Mouse (Mus musculus) neural tube, embryonic 12.5 days (tissue): Measurements from ENCODE around the gene Fkbp5. TPM values are rescaled to one million over a fixed set of nuclear protein-coding genes. Genes with fewer than 3 reads are reported as not detected.

Experiments
- ATAC-seq: fragments of 200-750 bp; cut with Nextera tagmentation; 2 replicates; pipeline ENCODE4 v1.8.0; 2017; ENCODE audit warnings: low read depth, mild to moderate bottlenecking, moderate TSS enrichment, moderate library complexity; ENCODE audit not compliant: low FRiP score
- H3K27ac ChIP-seq: fragments of 300-500 bp; sonication (generic); 2 replicates; pipeline ENCODE4 v1.5.1; 2016
- H3K27me3 ChIP-seq: fragments of 300-500 bp; sonication (generic); replicated peaks from 2 replicates; pipeline ENCODE4 v1.6.1; 2016; ENCODE audit warnings: mild to moderate bottlenecking
- H3K36me3 ChIP-seq: fragments of 300-500 bp; sonication (generic); 2 replicates; pipeline ENCODE4 v1.6.1; 2016; ENCODE audit warnings: mild to moderate bottlenecking
- H3K4me1 ChIP-seq: fragments of 300-500 bp; sonication (generic); 2 replicates; pipeline ENCODE4 v1.6.1; 2016
- H3K4me2 ChIP-seq: fragments of 300-500 bp; sonication (generic); replicated peaks from 2 replicates; pipeline ENCODE4 v1.6.1; 2016; ENCODE audit warnings: mild to moderate bottlenecking
- H3K4me3 ChIP-seq: fragments of 300-500 bp; sonication (generic); 2 replicates; pipeline ENCODE4 v1.5.1; 2016
- H3K9ac ChIP-seq: fragments of 300-500 bp; sonication (generic); 2 replicates; pipeline ENCODE4 v1.6.1; 2016; ENCODE audit warnings: mild to moderate bottlenecking
- H3K9me3 ChIP-seq: fragments of 300-500 bp; sonication (generic); 2 replicates; pipeline ENCODE4 v1.6.1; 2016; ENCODE audit warnings: mild to moderate bottlenecking
- WGBS: fragments of 180-500 bp; shearing (Covaris S2); methylation state at CpG from one replicate; pipeline ENCODE4 v1.1.7; 2016; 5-methylcytosine and 5-hydroxymethylcytosine counted together
- polyA plus RNA-seq: library from polyadenylated mRNA; unstranded; fragments of >200 nt; fragmentation: Nextera tagmentation; extraction: Ambion mirVana; gene quantifications from 2 replicates; pipeline ENCODE4 v1.2.1, GENCODE M21; 2016

Gene Fkbp5
- polyA plus RNA-seq, 1 experiment from 2014 or later = 34.1 TPM

GRCm38 (mm10) chr17:28533327-28533726 lies 16.0 kb upstream of the Fkbp5 start:
- no peak overlapping the region for H3K27ac ChIP-seq
- no peaks in the 10 kb centered on the region for H3K36me3 ChIP-seq
- no peak for ATAC-seq
- H3K4me1 ChIP-seq = peaks cover 4% of the 10 kb centered on the region; the same call in 1 of the 2 replicates
- H3K4me2 ChIP-seq = no peak overlapping the region
- H3K27me3 ChIP-seq = peaks cover 10% of the 10 kb centered on the region
- no peak overlapping the region for H3K4me3 ChIP-seq
- 0 out of 2 replicates have a peak, but pooled peaks cover under 1% of the 10 kb centered on the region for H3K9me3 ChIP-seq
- WGBS = 90% methylated on average over 13 of the region's 13 CpGs
- H3K9ac ChIP-seq = no peak overlapping the region

GRCm38 (mm10) chr17:28532557-28532956 lies 15.2 kb upstream of the Fkbp5 start:
- 85% methylated on average over 7 of the region's 7 CpGs for WGBS
- ATAC-seq = no peak
- H3K4me2 ChIP-seq = no peak overlapping the region
- H3K27ac ChIP-seq = no peak overlapping the region
- no peak overlapping the region for H3K9ac ChIP-seq
- peaks cover 10% of the 10 kb centered on the region for H3K27me3 ChIP-seq
- no peaks in the 10 kb centered on the region for H3K36me3 ChIP-seq
- H3K9me3 ChIP-seq = no peaks in the 10 kb centered on the region
- no peak overlapping the region for H3K4me3 ChIP-seq
- peaks cover 4% of the 10 kb centered on the region; the same call in 1 of the 2 replicates for H3K4me1 ChIP-seq

GRCm38 (mm10) chr17:28531946-28532345 lies 14.6 kb upstream of the Fkbp5 start:
- no peak overlapping the region for H3K9ac ChIP-seq
- H3K4me2 ChIP-seq = peak overlapping the region; percentile 34
- WGBS = 8% methylated on average over 18 of the region's 18 CpGs
- no peak overlapping the region for H3K27ac ChIP-seq
- H3K9me3 ChIP-seq = no peaks in the 10 kb centered on the region
- H3K4me3 ChIP-seq = no peak overlapping the region
- no peak for ATAC-seq
- peaks cover 10% of the 10 kb centered on the region for H3K27me3 ChIP-seq
- peaks cover 4% of the 10 kb centered on the region; the same call in 1 of the 2 replicates for H3K4me1 ChIP-seq
- no peaks in the 10 kb centered on the region for H3K36me3 ChIP-seq

GRCm38 (mm10) chr17:28530506-28530905 lies 13.2 kb upstream of the Fkbp5 start, which contains the start of gene Armc12:
TSS of gene Armc12 (plus strand) at chr17:28530806.
- Histone ChIP-seq H3K4me2 (peak within 1 kb of the TSS; percentile 34; the same call in 1 of the 2 replicates), H3K4me3 (no peak within 1 kb of the TSS)

GRCm38 (mm10) chr17:28529116-28529515 lies 11.8 kb upstream of the Fkbp5 start:
- Histone ChIP-seq H3K36me3 (no peaks in the 10 kb centered on the region), H3K27me3 (peaks cover 17% of the 10 kb centered on the region), H3K4me3 (no peak overlapping the region), H3K4me2 (no peak overlapping the region), H3K9me3 (no peaks in the 10 kb centered on the region), H3K9ac (no peak overlapping the region), H3K27ac (no peak overlapping the region), H3K4me1 (peaks cover 4% of the 10 kb centered on the region; the same call in 1 of the 2 replicates)
- WGBS = 72% methylated on average over 4 of the region's 4 CpGs
- no peak for ATAC-seq

More at GRCm38 (mm10) chr17:28530506-28530905, 13.2 kb upstream of the Fkbp5 start, which contains the start of gene Armc12:
- Histone ChIP-seq H3K27me3 (peaks cover 10% of the 10 kb centered on the region), H3K27ac (no peak within 1 kb of the TSS), H3K36me3 (no peaks in the 10 kb centered on the region), H3K4me1 (peaks cover 4% of the 10 kb centered on the region; the same call in 1 of the 2 replicates), H3K9me3 (no peaks in the 10 kb centered on the region), H3K9ac (no peak within 1 kb of the TSS)
- WGBS = 86% methylated on average over 6 of the region's 6 CpGs
- ATAC-seq = no peak

GRCm38 (mm10) chr17:28528043-28528351 lies 10.7 kb upstream of the Fkbp5 start:
- Histone ChIP-seq H3K27me3 (peaks cover 23% of the 10 kb centered on the region), H3K27ac (no peak overlapping the region), H3K36me3 (no peaks in the 10 kb centered on the region), H3K4me2 (0 out of 2 replicates have a peak overlapping the region, but pooled peaks have one; percentile 2), H3K9ac (no peak overlapping the region), H3K4me1 (peaks cover 4% of the 10 kb centered on the region; the same call in 1 of the 2 replicates), H3K4me3 (no peak overlapping the region), H3K9me3 (no peaks in the 10 kb centered on the region)
- ATAC-seq = no peak
- 6% methylated on average over 6 of the region's 6 CpGs for WGBS

- Histone ChIP-seq H3K4me3 (no peak overlapping the region), H3K9me3 (no peaks in the 10 kb centered on the region), H3K4me2 (0 out of 2 replicates have a peak overlapping the region, but pooled peaks have one; percentile 2), H3K36me3 (no peaks in the 10 kb centered on the region), H3K4me1 (peaks cover 4% of the 10 kb centered on the region; the same call in 1 of the 2 replicates), H3K9ac (no peak overlapping the region), H3K27me3 (peaks cover 23% of the 10 kb centered on the region), H3K27ac (no peak overlapping the region)
- no peak for ATAC-seq
- 54% methylated on average over 12 of the region's 12 CpGs for WGBS
These were observed 10.1 kb upstream of the Fkbp5 start for GRCm38 (mm10) chr17:28527184-28528042.

GRCm38 (mm10) chr17:28524831-28525430 lies 7.6 kb upstream of the Fkbp5 start:
- 83% methylated on average over 4 of the region's 4 CpGs for WGBS

GRCm38 (mm10) chr17:28524009-28524695 lies 6.8 kb upstream of the Fkbp5 start:
- Histone ChIP-seq H3K4me3 (no peak overlapping the region), H3K4me1 (peaks cover 7% of the 10 kb centered on the region), H3K27me3 (peaks cover 28% of the 10 kb centered on the region), H3K9ac (no peak overlapping the region), H3K9me3 (no peaks in the 10 kb centered on the region), H3K36me3 (no peaks in the 10 kb centered on the region), H3K4me2 (peak overlapping the region; percentile 96; the same call in 1 of the 2 replicates), H3K27ac (no peak overlapping the region)
- 87% methylated on average over 23 of the region's 23 CpGs for WGBS
- ATAC-seq = no peak

More at GRCm38 (mm10) chr17:28524831-28525430, 7.6 kb upstream of the Fkbp5 start:
- H3K9me3 ChIP-seq = no peaks in the 10 kb centered on the region
- no peak overlapping the region for H3K9ac ChIP-seq
- H3K4me1 ChIP-seq = peaks cover 7% of the 10 kb centered on the region
- H3K27ac ChIP-seq = no peak overlapping the region
- no peak overlapping the region for H3K4me3 ChIP-seq
- H3K36me3 ChIP-seq = no peaks in the 10 kb centered on the region
- H3K4me2 ChIP-seq = no peak overlapping the region
- no peak for ATAC-seq
- H3K27me3 ChIP-seq = peaks cover 27% of the 10 kb centered on the region

- H3K4me2 ChIP-seq = peak overlapping the region; percentile 96
- ATAC-seq = 0 out of 2 replicates have a peak, but pooled peaks have one; percentile 18
- peaks cover 11% of the 10 kb centered on the region for H3K4me1 ChIP-seq
- H3K36me3 ChIP-seq = no peaks in the 10 kb centered on the region
- H3K9ac ChIP-seq = peak overlapping the region; percentile 77; the same call in 1 of the 2 replicates
- WGBS = 8% methylated on average over 28 of the region's 28 CpGs
- no peak overlapping the region for H3K27ac ChIP-seq
- H3K27me3 ChIP-seq = peaks cover 35% of the 10 kb centered on the region
- H3K9me3 ChIP-seq = no peaks in the 10 kb centered on the region
- peak overlapping the region; percentile 66 for H3K4me3 ChIP-seq
These were observed 6.2 kb upstream of the Fkbp5 start for GRCm38 (mm10) chr17:28523355-28524008.

- no peaks in the 10 kb centered on the region for H3K36me3 ChIP-seq
- peak overlapping the region; percentile 77 for H3K9ac ChIP-seq
- peak overlapping the region; percentile 50; the same call in 1 of the 2 replicates for H3K27ac ChIP-seq
- peaks cover 37% of the 10 kb centered on the region for H3K27me3 ChIP-seq
- peaks cover 17% of the 10 kb centered on the region for H3K4me1 ChIP-seq
- H3K4me3 ChIP-seq = peak overlapping the region; percentile 66
- under 1% methylated on average over 62 of the region's 66 CpGs for WGBS
- peak overlapping the region; percentile 96 for H3K4me2 ChIP-seq
- H3K9me3 ChIP-seq = no peaks in the 10 kb centered on the region
- ATAC-seq = peak; percentile 74
These were observed 5.5 kb upstream of the Fkbp5 start for GRCm38 (mm10) chr17:28522623-28523354.
